Mouse (Mus musculus): ENCODE measurements around the gene Akap6. TPM values are rescaled to one million over a fixed set of nuclear protein-coding genes. Genes with fewer than 3 reads are reported as not detected.

Gene Akap6
- polyA plus RNA-seq, 2 experiments: under 0.01 to 0.01 TPM

- no peak overlapping the region for H3K4me2 ChIP-seq (ENCODE audit: low read depth)
- no peaks in the 10 kb centered on the region for H3K4me1 ChIP-seq (replicated peaks; ENCODE audit: control insufficient read depth in 2 of 2, insufficient read depth in 2 of 2, low read length in 1 of 2)
- H3K4me3 ChIP-seq (ENCODE audit: insufficient read depth in 1 of 2, low read depth in 2 of 2, low read length in 2 of 2): no peak overlapping the region
- DNase-seq (ENCODE audit: low read depth in 3 of 3, low spot score in 3 of 3): no peak
- 26% methylated on average over 8 of the region's 8 CpGs for WGBS (ENCODE audit: insufficient replicate concordance)
- no peak for TF ChIP-seq CTCF (IDR thresholded peaks at IDR 0.05; ENCODE audit: low read depth)
- TF ChIP-seq EP300 (IDR thresholded peaks at IDR 0.05; ENCODE audit: low read depth): no peak
- H3K9me3 ChIP-seq (ENCODE audit: control insufficient read depth, low read length): no peaks in the 10 kb centered on the region
- no peak overlapping the region for H3K27ac ChIP-seq
- H3K27me3 ChIP-seq (ENCODE audit: control insufficient read depth, insufficient read depth, low read length): no peaks in the 10 kb centered on the region
- no peaks in the 10 kb centered on the region for H3K36me3 ChIP-seq (replicated peaks; ENCODE audit: control insufficient read depth, insufficient read depth, low read depth)
- no peak overlapping the region for H3K9ac ChIP-seq (replicated peaks)
- no peak for ATAC-seq (ENCODE audit: insufficient read depth)
Measured at GRCm38 (mm10) chr12:52790350-52790768, 91.2 kb downstream of the Akap6 start.

- no peak for ATAC-seq (ENCODE audit: insufficient read depth)
- WGBS (ENCODE audit: insufficient replicate concordance): 61% methylated on average over 4 of the region's 4 CpGs
- no peaks in the 10 kb centered on the region for H3K9me3 ChIP-seq (ENCODE audit: control insufficient read depth, low read length)
Measured at GRCm38 (mm10) chr12:52794131-52794530, 94.9 kb downstream of the Akap6 start.

GRCm38 (mm10) chr12:52795551-52796470 is 96.6 kb downstream of the Akap6 start:
- no peaks in the 10 kb centered on the region for H3K4me1 ChIP-seq (replicated peaks; ENCODE audit: control insufficient read depth in 2 of 2, insufficient read depth in 2 of 2, low read length in 1 of 2)
- no peak overlapping the region for H3K27ac ChIP-seq
- WGBS (ENCODE audit: insufficient replicate concordance): 71% methylated on average over 18 of the region's 18 CpGs
- no peaks in the 10 kb centered on the region for H3K36me3 ChIP-seq (replicated peaks; ENCODE audit: control insufficient read depth, insufficient read depth, low read depth)
- H3K4me2 ChIP-seq (ENCODE audit: low read depth): no peak overlapping the region
- no peak overlapping the region for H3K9ac ChIP-seq (replicated peaks)
- TF ChIP-seq EP300 (IDR thresholded peaks at IDR 0.05; ENCODE audit: low read depth): no peak
- no peak for TF ChIP-seq CTCF (IDR thresholded peaks at IDR 0.05; ENCODE audit: low read depth)
- no peaks in the 10 kb centered on the region for H3K9me3 ChIP-seq (ENCODE audit: control insufficient read depth, low read length)
- H3K4me3 ChIP-seq (ENCODE audit: insufficient read depth in 1 of 2, low read depth in 2 of 2, low read length in 2 of 2): no peak overlapping the region
- H3K27me3 ChIP-seq (ENCODE audit: control insufficient read depth, insufficient read depth, low read length): no peaks in the 10 kb centered on the region
- no peak for DNase-seq (ENCODE audit: low read depth in 3 of 3, low spot score in 3 of 3)
- ATAC-seq (ENCODE audit: insufficient read depth): no peak

More at GRCm38 (mm10) chr12:52794131-52794530, 94.9 kb downstream of the Akap6 start:
- no peak overlapping the region for H3K4me2 ChIP-seq (ENCODE audit: low read depth)
- no peak overlapping the region for H3K27ac ChIP-seq
- no peak for DNase-seq (ENCODE audit: low read depth in 3 of 3, low spot score in 3 of 3)
- H3K4me3 ChIP-seq (ENCODE audit: insufficient read depth in 1 of 2, low read depth in 2 of 2, low read length in 2 of 2): no peak overlapping the region
- H3K36me3 ChIP-seq (replicated peaks; ENCODE audit: control insufficient read depth, insufficient read depth, low read depth): no peaks in the 10 kb centered on the region
- no peaks in the 10 kb centered on the region for H3K4me1 ChIP-seq (replicated peaks; ENCODE audit: control insufficient read depth in 2 of 2, insufficient read depth in 2 of 2, low read length in 1 of 2)
- no peak overlapping the region for H3K9ac ChIP-seq (replicated peaks)
- TF ChIP-seq EP300 (IDR thresholded peaks at IDR 0.05; ENCODE audit: low read depth) (no peak), CTCF (IDR thresholded peaks at IDR 0.05; ENCODE audit: low read depth) (no peak)
- no peaks in the 10 kb centered on the region for H3K27me3 ChIP-seq (ENCODE audit: control insufficient read depth, insufficient read depth, low read length)

- H3K9me3 ChIP-seq (ENCODE audit: control insufficient read depth, low read length): no peaks in the 10 kb centered on the region
- H3K4me3 ChIP-seq (ENCODE audit: insufficient read depth in 1 of 2, low read depth in 2 of 2, low read length in 2 of 2): no peak overlapping the region
- TF ChIP-seq EP300 (IDR thresholded peaks at IDR 0.05; ENCODE audit: low read depth): no peak
- TF ChIP-seq CTCF (IDR thresholded peaks at IDR 0.05; ENCODE audit: low read depth): no peak
- no peak overlapping the region for H3K9ac ChIP-seq (replicated peaks)
- WGBS (ENCODE audit: insufficient replicate concordance): 53% methylated on average over 4 of the region's 4 CpGs
- H3K36me3 ChIP-seq (replicated peaks; ENCODE audit: control insufficient read depth, insufficient read depth, low read depth): no peaks in the 10 kb centered on the region
- H3K27ac ChIP-seq: no peak overlapping the region
- ATAC-seq (ENCODE audit: insufficient read depth): no peak
- DNase-seq (ENCODE audit: low read depth in 3 of 3, low spot score in 3 of 3): no peak
- H3K4me2 ChIP-seq (ENCODE audit: low read depth): no peak overlapping the region
- H3K4me1 ChIP-seq (replicated peaks; ENCODE audit: control insufficient read depth in 2 of 2, insufficient read depth in 2 of 2, low read length in 1 of 2): no peaks in the 10 kb centered on the region
- no peaks in the 10 kb centered on the region for H3K27me3 ChIP-seq (ENCODE audit: control insufficient read depth, insufficient read depth, low read length)
Measured at GRCm38 (mm10) chr12:52796471-52796795, 97.2 kb downstream of the Akap6 start.

GRCm38 (mm10) chr12:52799717-52800116 is 100.5 kb downstream of the Akap6 start:
- no peak overlapping the region for H3K4me3 ChIP-seq (ENCODE audit: insufficient read depth in 1 of 2, low read depth in 2 of 2, low read length in 2 of 2)
- ATAC-seq (ENCODE audit: insufficient read depth) (no peak), DNase-seq (ENCODE audit: low read depth in 3 of 3, low spot score in 3 of 3) (no peak)
- no peaks in the 10 kb centered on the region for H3K27me3 ChIP-seq (ENCODE audit: control insufficient read depth, insufficient read depth, low read length)
- no peak overlapping the region for H3K4me2 ChIP-seq (ENCODE audit: low read depth)
- H3K9ac ChIP-seq (replicated peaks): no peak overlapping the region
- WGBS (ENCODE audit: insufficient replicate concordance): 68% methylated on average over 9 of the region's 9 CpGs
- no peak for TF ChIP-seq CTCF (IDR thresholded peaks at IDR 0.05; ENCODE audit: low read depth)
- TF ChIP-seq EP300 (IDR thresholded peaks at IDR 0.05; ENCODE audit: low read depth): no peak
- H3K9me3 ChIP-seq (ENCODE audit: control insufficient read depth, low read length): no peaks in the 10 kb centered on the region
- H3K36me3 ChIP-seq (replicated peaks; ENCODE audit: control insufficient read depth, insufficient read depth, low read depth): no peaks in the 10 kb centered on the region
- no peaks in the 10 kb centered on the region for H3K4me1 ChIP-seq (replicated peaks; ENCODE audit: control insufficient read depth in 2 of 2, insufficient read depth in 2 of 2, low read length in 1 of 2)
- no peak overlapping the region for H3K27ac ChIP-seq
